Mouse (Mus musculus): ENCODE data around the gene Clstn1. TPM values are rescaled to one million over a fixed set of nuclear protein-coding genes. Genes with fewer than 3 reads are reported as not detected.
"Not testable (repeated sequence)": the region's sequence is repeated elsewhere in the genome, so short reads cannot be mapped to it uniquely, and the experiment has no call there.

The Clstn1 gene
- polyA plus RNA-seq, 1 experiment from 2014 or later, result 13.8 TPM

- Histone ChIP-seq H3K36me3 (ENCODE audit: inconsistent target) (no peaks in the 10 kb centered on the region), H3K27ac (no peak overlapping the region), H3K79me2 (ENCODE audit: inconsistent target) (no peaks in the 10 kb centered on the region), H3K4me3 (ENCODE audit: inconsistent target) (no peak overlapping the region)
- WGBS (ENCODE audit: missing documents), result 68% methylated on average over 3 of the region's 4 CpGs
Observed at GRCm38 (mm10) chr4:149601484-149601883, 15.2 kb downstream of the Clstn1 start.

- H3K36me3 ChIP-seq (ENCODE audit: inconsistent target), result no peaks in the 10 kb centered on the region
- H3K27ac ChIP-seq, result no peak overlapping the region
- 84% methylated on average over 7 of the region's 7 CpGs for WGBS (ENCODE audit: missing documents)
- no peak overlapping the region for H3K4me3 ChIP-seq (ENCODE audit: inconsistent target)
- no peaks in the 10 kb centered on the region for H3K79me2 ChIP-seq (ENCODE audit: inconsistent target)
Observed at GRCm38 (mm10) chr4:149602236-149602635, 16.0 kb downstream of the Clstn1 start.

GRCm38 (mm10) chr4:149603860-149604259 is 17.6 kb downstream of the Clstn1 start:
- whole genome bisulfite sequencing (ENCODE audit: missing documents), result 30% methylated on average over 1 of the region's 1 CpGs
- H3K27ac ChIP-seq, result no peak overlapping the region
- H3K4me3 ChIP-seq (ENCODE audit: inconsistent target), result no peak overlapping the region
- H3K36me3 ChIP-seq (ENCODE audit: inconsistent target), result no peaks in the 10 kb centered on the region
- no peaks in the 10 kb centered on the region for H3K79me2 ChIP-seq (ENCODE audit: inconsistent target)

GRCm38 (mm10) chr4:149604518-149604917 is 18.2 kb downstream of the Clstn1 start:
- Histone ChIP-seq H3K79me2 (ENCODE audit: inconsistent target) (no peaks in the 10 kb centered on the region), H3K4me3 (ENCODE audit: inconsistent target) (no peak overlapping the region), H3K27ac (no peak overlapping the region), H3K36me3 (ENCODE audit: inconsistent target) (no peaks in the 10 kb centered on the region)
- 84% methylated on average over 2 of the region's 3 CpGs for WGBS (ENCODE audit: missing documents)

- Histone ChIP-seq H3K4me3 (ENCODE audit: inconsistent target) (no peak overlapping the region), H3K27ac (no peak overlapping the region), H3K79me2 (ENCODE audit: inconsistent target) (no peaks in the 10 kb centered on the region), H3K36me3 (ENCODE audit: inconsistent target) (no peaks in the 10 kb centered on the region)
- WGBS (ENCODE audit: missing documents), result 94% methylated on average over 18 of the region's 18 CpGs
Observed at GRCm38 (mm10) chr4:149606056-149606455, 19.8 kb downstream of the Clstn1 start.

- 84% methylated on average over 15 of the region's 15 CpGs for WGBS (ENCODE audit: missing documents)
Observed at GRCm38 (mm10) chr4:149606766-149607358, 20.6 kb downstream of the Clstn1 start.

GRCm38 (mm10) chr4:149607591-149608308 is 21.5 kb downstream of the Clstn1 start:
- Histone ChIP-seq H3K4me3 (ENCODE audit: inconsistent target) (no peak overlapping the region), H3K79me2 (ENCODE audit: inconsistent target) (no peaks in the 10 kb centered on the region)
- WGBS (ENCODE audit: missing documents), result 39% methylated on average over 20 of the region's 20 CpGs

More at GRCm38 (mm10) chr4:149606766-149607358, 20.6 kb downstream of the Clstn1 start:
- Histone ChIP-seq H3K36me3 (ENCODE audit: inconsistent target) (no peaks in the 10 kb centered on the region), H3K4me3 (ENCODE audit: inconsistent target) (no peak overlapping the region), H3K79me2 (ENCODE audit: inconsistent target) (no peaks in the 10 kb centered on the region), H3K27ac (no peak overlapping the region)

GRCm38 (mm10) chr4:149608309-149608638 is 22.0 kb downstream of the Clstn1 start:
- Histone ChIP-seq H3K27ac (no peak overlapping the region), H3K79me2 (ENCODE audit: inconsistent target) (no peaks in the 10 kb centered on the region), H3K4me3 (ENCODE audit: inconsistent target) (no peak overlapping the region), H3K36me3 (ENCODE audit: inconsistent target) (no peaks in the 10 kb centered on the region)
- 98% methylated on average over 5 of the region's 6 CpGs for WGBS (ENCODE audit: missing documents)

More at GRCm38 (mm10) chr4:149607591-149608308, 21.5 kb downstream of the Clstn1 start:
- H3K36me3 ChIP-seq (ENCODE audit: inconsistent target), result no peaks in the 10 kb centered on the region
- no peak overlapping the region for H3K27ac ChIP-seq

GRCm38 (mm10) chr4:149609256-149610025 is 23.2 kb downstream of the Clstn1 start:
- no peaks in the 10 kb centered on the region for H3K36me3 ChIP-seq (ENCODE audit: inconsistent target)
- H3K27ac ChIP-seq, result no peak overlapping the region
- H3K79me2 ChIP-seq (ENCODE audit: inconsistent target), result no peaks in the 10 kb centered on the region
- 91% methylated on average over 7 of the region's 8 CpGs for WGBS (ENCODE audit: missing documents)
- H3K4me3 ChIP-seq (ENCODE audit: inconsistent target), result no peak overlapping the region

- Histone ChIP-seq H3K79me2 (ENCODE audit: inconsistent target) (no peaks in the 10 kb centered on the region), H3K4me3 (ENCODE audit: inconsistent target) (no peak overlapping the region), H3K27ac (no peak overlapping the region), H3K36me3 (ENCODE audit: inconsistent target) (no peaks in the 10 kb centered on the region)
- 43% methylated on average over 10 of the region's 10 CpGs for WGBS (ENCODE audit: missing documents)
Observed at GRCm38 (mm10) chr4:149611376-149612044, 25.2 kb downstream of the Clstn1 start.

GRCm38 (mm10) chr4:149613497-149613896 is 27.2 kb downstream of the Clstn1 start:
- not testable (repeated sequence) for H3K27ac ChIP-seq; H3K36me3 ChIP-seq (ENCODE audit: inconsistent target); H3K4me3 ChIP-seq (ENCODE audit: inconsistent target); H3K79me2 ChIP-seq (ENCODE audit: inconsistent target)
- 71% methylated on average over 3 of the region's 6 CpGs for WGBS (ENCODE audit: missing documents)

GRCm38 (mm10) chr4:149614869-149615268 is 28.6 kb downstream of the Clstn1 start:
- Histone ChIP-seq H3K4me3 (ENCODE audit: inconsistent target) (no peak overlapping the region), H3K36me3 (ENCODE audit: inconsistent target) (no peaks in the 10 kb centered on the region), H3K79me2 (ENCODE audit: inconsistent target) (no peaks in the 10 kb centered on the region), H3K27ac (no peak overlapping the region)
- WGBS (ENCODE audit: missing documents), result 98% methylated on average over 3 of the region's 3 CpGs

GRCm38 (mm10) chr4:149616999-149617398 is 30.7 kb downstream of the Clstn1 start:
- WGBS (ENCODE audit: missing documents), result 24% methylated on average over 3 of the region's 3 CpGs
- not testable (repeated sequence) for H3K4me3 ChIP-seq (ENCODE audit: inconsistent target); H3K36me3 ChIP-seq (ENCODE audit: inconsistent target); H3K79me2 ChIP-seq (ENCODE audit: inconsistent target)
- H3K27ac ChIP-seq, result peak overlapping the region; percentile 52

GRCm38 (mm10) chr4:149619988-149620387 is 33.7 kb downstream of the Clstn1 start:
- Histone ChIP-seq H3K4me3 (ENCODE audit: inconsistent target) (no peak overlapping the region), H3K79me2 (ENCODE audit: inconsistent target) (no peaks in the 10 kb centered on the region), H3K36me3 (ENCODE audit: inconsistent target) (no peaks in the 10 kb centered on the region), H3K27ac (no peak overlapping the region)
- 92% methylated on average over 8 of the region's 8 CpGs for WGBS (ENCODE audit: missing documents)

Data from macrophage (primary cell).